Mouse (Mus musculus) megakaryocyte, embryonic 14.5 days (primary cell): ENCODE data around the gene Ftsj3. TPM values are rescaled to one million over a fixed set of nuclear protein-coding genes. Genes with fewer than 3 reads are reported as not detected.
A peak's percentile ranks its signal among the peaks of the same experiment; 100 is the strongest.

Experiments
- H3K27me3 ChIP-seq: replicated peaks from 2 replicates; pipeline ENCODE3; 2012; ENCODE audit warnings: inconsistent platforms
- H3K36me3 ChIP-seq: replicated peaks from 2 replicates; pipeline ENCODE3; 2012; ENCODE audit warnings: low read length, inconsistent platforms, mixed read lengths
- H3K4me1 ChIP-seq: 2 replicates; pipeline ENCODE4 v1.6.1; 2012; ENCODE audit warnings: inconsistent platforms
- H3K4me3 ChIP-seq: replicated peaks from 2 replicates; pipeline ENCODE3; 2012; ENCODE audit warnings: moderate library complexity, mild to moderate bottlenecking, inconsistent platforms
- H3K9me3 ChIP-seq: 2 replicates; pipeline ENCODE4 v1.6.1; 2012; ENCODE audit warnings: inconsistent platforms
- FLI1 ChIP-seq: IDR thresholded peaks from 2 replicates; pipeline ENCODE4 v1.6.1; 2012; ENCODE audit warnings: low read length, inconsistent platforms, mixed read lengths
- GATA1 ChIP-seq: IDR thresholded peaks from 3 replicates; pipeline ENCODE4 v1.6.1; 2012; ENCODE audit warnings: mixed read lengths, low read length, inconsistent platforms, borderline replicate concordance
- polyA plus RNA-seq: library from polyadenylated mRNA; stranded (reverse); fragments of >175 nt; gene quantifications from 2 replicates; pipeline ENCODE4 v1.2.3, GENCODE M21; 2012; ENCODE audit warnings: low replicate concordance; ENCODE audit not compliant: insufficient read depth

The Ftsj3 gene
- 6.7 TPM in 1 of 2 replicates, not detected in the other for polyA plus RNA-seq

- Histone ChIP-seq H3K4me1 (peaks cover 46% of the 10 kb centered on the region), H3K4me3 (peak within 1 kb of the TSS; percentile 100), H3K9me3 (no peaks in the 10 kb centered on the region), H3K36me3 (peaks cover 64% of the 10 kb centered on the region), H3K27me3 (no peaks in the 10 kb centered on the region)
- TF ChIP-seq GATA1, result no peak
- TF ChIP-seq FLI1, result no peak
These were observed at the start of gene Ftsj3, which contains the start of gene Psmc5 for GRCm38 (mm10) chr11:106255685-106256451. Gene Ftsj3, minus strand, starts transcription at chr11:106256079. Gene Psmc5, plus strand, starts transcription at chr11:106256154.

GRCm38 (mm10) chr11:106305348-106306064 lies 49.6 kb upstream of the Ftsj3 start:
- peaks cover 31% of the 10 kb centered on the region for H3K27me3 ChIP-seq
- H3K36me3 ChIP-seq, result no peaks in the 10 kb centered on the region
- H3K9me3 ChIP-seq, result no peaks in the 10 kb centered on the region
- TF ChIP-seq FLI1, result no peak
- no peak for TF ChIP-seq GATA1
- H3K4me3 ChIP-seq, result no peak overlapping the region
- peaks cover 4% of the 10 kb centered on the region; the same call in 1 of the 2 replicates for H3K4me1 ChIP-seq

DNA sequence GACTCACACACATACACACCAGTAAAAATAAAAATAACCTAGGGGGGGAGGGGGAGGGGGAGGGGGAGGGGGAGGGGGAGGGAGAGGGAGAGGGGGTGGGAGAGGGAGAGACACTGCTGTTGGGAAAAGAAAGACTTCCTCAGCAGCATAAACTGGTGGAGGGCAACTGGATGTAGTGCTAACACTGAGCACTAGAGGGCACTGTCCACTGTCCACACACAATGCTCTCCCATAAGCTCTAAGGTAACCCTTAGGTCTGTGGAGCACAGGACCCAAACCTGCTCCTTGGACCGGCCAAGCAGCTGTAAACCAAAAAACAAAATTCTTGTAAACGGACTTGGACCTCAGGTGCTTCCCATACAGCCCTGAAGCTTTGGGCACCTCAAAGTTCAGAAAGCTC lies 46.8 kb upstream of the Ftsj3 start:
- Histone ChIP-seq H3K27me3 (peaks cover 42% of the 10 kb centered on the region), H3K4me3 (no peak overlapping the region)

GRCm38 (mm10) chr11:106301765-106302164 lies 45.9 kb upstream of the Ftsj3 start, which contains the start of gene Gh:
Gene Gh, minus strand, starts transcription at chr11:106301865.
- Histone ChIP-seq H3K4me3 (no peak within 1 kb of the TSS), H3K36me3 (no peaks in the 10 kb centered on the region), H3K4me1 (peaks cover 4% of the 10 kb centered on the region; the same call in 1 of the 2 replicates), H3K27me3 (peaks cover 43% of the 10 kb centered on the region), H3K9me3 (0 out of 2 replicates have a peak, but pooled peaks cover 5% of the 10 kb centered on the region)
- TF ChIP-seq FLI1 (no peak), GATA1 (no peak)

More for the DNA sequence above, 46.8 kb upstream of the Ftsj3 start:
- no peak for TF ChIP-seq FLI1
- no peak for TF ChIP-seq GATA1
- peaks cover 4% of the 10 kb centered on the region; the same call in 1 of the 2 replicates for H3K4me1 ChIP-seq
- 0 out of 2 replicates have a peak, but pooled peaks cover 1% of the 10 kb centered on the region for H3K9me3 ChIP-seq
- H3K36me3 ChIP-seq, result no peaks in the 10 kb centered on the region

- Histone ChIP-seq H3K27me3 (peaks cover 10% of the 10 kb centered on the region), H3K4me1 (no peaks in the 10 kb centered on the region), H3K9me3 (peaks cover 8% of the 10 kb centered on the region), H3K4me3 (no peak overlapping the region), H3K36me3 (no peaks in the 10 kb centered on the region)
- TF ChIP-seq GATA1, result no peak
- no peak for TF ChIP-seq FLI1
These were observed 36.0 kb upstream of the Ftsj3 start for GRCm38 (mm10) chr11:106291861-106292260.

DNA sequence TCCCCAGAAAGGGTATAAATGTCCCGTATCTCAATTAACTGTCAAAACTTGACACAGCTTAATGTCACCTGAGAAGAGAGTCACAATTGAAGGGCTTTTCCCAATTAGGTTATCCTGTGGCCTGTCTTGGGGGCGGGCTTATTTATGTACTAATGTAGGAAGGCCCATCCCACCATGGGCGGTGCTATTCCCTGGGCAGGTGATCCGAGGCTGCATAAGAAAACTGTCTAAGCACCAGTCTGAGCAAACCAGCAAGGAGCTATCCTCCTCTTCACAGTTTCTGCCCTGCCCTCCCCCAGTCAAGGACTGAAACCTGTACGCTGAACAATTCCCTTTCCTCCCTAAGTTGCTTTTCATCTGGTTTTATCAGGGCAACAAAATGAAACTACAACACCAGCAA lies 34.5 kb upstream of the Ftsj3 start:
- TF ChIP-seq GATA1 (no peak), FLI1 (no peak)

GRCm38 (mm10) chr11:106289369-106289768 lies 33.5 kb upstream of the Ftsj3 start:
- TF ChIP-seq FLI1 (no peak), GATA1 (no peak)
- no peaks in the 10 kb centered on the region for H3K36me3 ChIP-seq
- peaks cover 28% of the 10 kb centered on the region for H3K27me3 ChIP-seq
- peaks cover 2% of the 10 kb centered on the region; the same call in 1 of the 2 replicates for H3K4me1 ChIP-seq
- peaks cover 8% of the 10 kb centered on the region for H3K9me3 ChIP-seq
- H3K4me3 ChIP-seq, result no peak overlapping the region

More for the DNA sequence above, 34.5 kb upstream of the Ftsj3 start:
- H3K4me1 ChIP-seq, result no peaks in the 10 kb centered on the region
- H3K36me3 ChIP-seq, result no peaks in the 10 kb centered on the region
- H3K27me3 ChIP-seq, result peaks cover 18% of the 10 kb centered on the region
- H3K4me3 ChIP-seq, result no peak overlapping the region
- peaks cover 8% of the 10 kb centered on the region for H3K9me3 ChIP-seq

GRCm38 (mm10) chr11:106286987-106287386 lies 31.1 kb upstream of the Ftsj3 start:
- TF ChIP-seq GATA1 (no peak), FLI1 (no peak)
- Histone ChIP-seq H3K4me1 (peaks cover 9% of the 10 kb centered on the region; the same call in 1 of the 2 replicates), H3K27me3 (peaks cover 42% of the 10 kb centered on the region), H3K9me3 (0 out of 2 replicates have a peak, but pooled peaks cover 5% of the 10 kb centered on the region), H3K36me3 (no peaks in the 10 kb centered on the region), H3K4me3 (no peak overlapping the region)

DNA sequence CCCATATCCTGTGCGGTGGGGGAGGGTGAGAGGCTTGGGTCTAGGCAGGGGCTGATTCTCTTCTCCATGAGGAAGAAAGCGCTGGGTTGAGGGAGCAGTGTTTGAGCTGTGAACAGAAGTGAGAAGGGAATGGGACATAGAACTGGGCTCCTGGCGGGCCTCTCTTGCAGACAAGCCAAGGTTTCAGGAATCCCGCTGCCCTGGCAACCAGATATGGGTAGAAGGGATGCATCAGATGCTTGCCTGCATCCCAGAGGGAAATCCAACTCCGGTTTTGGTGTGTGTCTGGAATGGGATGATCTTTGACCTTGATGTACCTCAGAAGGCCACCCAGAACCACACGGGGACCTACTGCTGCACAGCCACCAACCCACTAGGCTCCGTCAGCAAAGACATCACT lies 30.3 kb upstream of the Ftsj3 start:
- H3K4me3 ChIP-seq, result no peak overlapping the region
- H3K36me3 ChIP-seq, result no peaks in the 10 kb centered on the region
- no peak for TF ChIP-seq FLI1
- TF ChIP-seq GATA1, result no peak
- H3K9me3 ChIP-seq, result no peaks in the 10 kb centered on the region
- H3K4me1 ChIP-seq, result peaks cover 9% of the 10 kb centered on the region; the same call in 1 of the 2 replicates
- peaks cover 48% of the 10 kb centered on the region for H3K27me3 ChIP-seq

GRCm38 (mm10) chr11:106284126-106284525 lies 28.2 kb upstream of the Ftsj3 start:
- H3K36me3 ChIP-seq, result no peaks in the 10 kb centered on the region
- TF ChIP-seq GATA1 (no peak), FLI1 (no peak)
- peaks cover 9% of the 10 kb centered on the region; the same call in 1 of the 2 replicates for H3K4me1 ChIP-seq
- H3K27me3 ChIP-seq, result peaks cover 51% of the 10 kb centered on the region
- no peaks in the 10 kb centered on the region for H3K9me3 ChIP-seq
- no peak overlapping the region for H3K4me3 ChIP-seq
